ENCODE assay signal across 17 mouse cellular contexts in the genomic region with DNA sequence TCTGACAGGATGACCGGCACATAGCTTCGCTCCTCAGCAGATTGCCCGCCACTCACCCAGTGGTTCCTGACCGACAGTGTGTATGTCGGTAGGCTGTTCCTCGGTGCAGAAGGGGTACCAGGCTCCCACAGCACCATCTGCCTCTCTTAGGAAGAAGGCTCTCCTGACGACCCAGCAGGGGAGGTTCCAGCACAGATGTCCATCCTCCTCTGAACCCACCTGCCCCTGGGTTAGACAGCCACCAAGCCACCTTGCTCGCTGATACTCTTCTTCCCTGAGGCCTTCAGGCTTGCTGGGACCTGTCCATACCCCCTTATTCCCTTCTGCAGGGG. TPM values are rescaled to one million over a fixed set of nuclear protein-coding genes. Genes with fewer than 3 reads are reported as not detected.
A peak's percentile ranks its signal among the peaks of the same experiment; 100 is the strongest.
DNase-seq lines count a peak whose midpoint lies in the region; ATAC-seq lines count a peak whose summit lies in the region.
"Had no signal": no experiment of that assay in that cellular context is flagged by ENCODE, and none has a peak within 500 bp of the region (broad histone marks: within the 10 kb centered on the region; RNA-seq: fewer than 3 reads in every experiment).

No protein-coding gene starts in this region.

- H3K9ac ChIP-seq in heart, embryonic 14.5 days (ENCODE audit: low read length): peak overlapping the region; percentile 49; the same call in 1 of the 2 replicates
- H3K9ac ChIP-seq in midbrain, embryonic 15.5 days: no peak overlapping the region
- H3K9ac ChIP-seq: forebrain, embryonic 15.5 days; liver, embryonic 13.5 days; neural tube, embryonic 13.5 days had no signal

- H3K27ac ChIP-seq in heart, embryonic 14.5 days (replicated peaks in 1 of 2; ENCODE audit: control insufficient read depth in 1 of 2, insufficient read depth in 1 of 2, low read depth in 2 of 2, low read length in 2 of 2): peak overlapping the region; percentile 42 to 100
- H3K27ac ChIP-seq in midbrain, embryonic 10.5 days (replicated peaks): peak overlapping the region; percentile 81
- H3K27ac ChIP-seq in midbrain, embryonic 15.5 days: no peak overlapping the region
- H3K27ac ChIP-seq: forebrain, embryonic 15.5 days; kidney, postnatal 0 days; liver, embryonic 13.5 days; neural tube, embryonic 13.5 days had no signal

- peak overlapping the region; percentile 31; the same call in 1 of the 2 replicates for H3K4me2 ChIP-seq in heart, embryonic 14.5 days (ENCODE audit: low read length)
- no peak overlapping the region for H3K4me2 ChIP-seq in midbrain, embryonic 15.5 days
- H3K4me2 ChIP-seq: forebrain, embryonic 15.5 days; liver, embryonic 13.5 days; neural tube, embryonic 13.5 days had no signal

- peaks cover 89 to 98% of the 10 kb centered on the region in 2 experiments for H3K4me1 ChIP-seq in heart, embryonic 14.5 days (ENCODE audit: control insufficient read depth in 2 of 2, insufficient read depth in 2 of 2, low read length in 2 of 2)
- H3K4me1 ChIP-seq in midbrain, embryonic 10.5 days: peaks cover 57% of the 10 kb centered on the region
- peaks cover 13% of the 10 kb centered on the region for H3K4me1 ChIP-seq in midbrain, embryonic 15.5 days

- 46% methylated on average over 8 of the region's 8 CpGs for WGBS in heart, embryonic 14.5 days
- 76% methylated on average over 8 of the region's 8 CpGs for WGBS in midbrain, embryonic 10.5 days
- WGBS in midbrain, embryonic 15.5 days: 81% methylated on average over 8 of the region's 8 CpGs

- peak; percentile 69 for DNase-seq in cerebellum, adult 9-11 months
- no peak for DNase-seq in cerebellum, adult 9-10 months
- no peak for DNase-seq in heart, adult 11 months
- DNase-seq in midbrain, embryonic 10.5 days (ENCODE audit: low spot score): no peak
- no peak for DNase-seq in ovary, postnatal 14 days (ENCODE audit: low spot score)
- no peak for DNase-seq in kidney, adult 8-10 months
- DNase-seq: adrenal gland, adult 8-10 months; left cerebral cortex, postnatal 4 days; liver, embryonic 13.5 days; right cerebral cortex, postnatal 14 days had no signal

- no peaks in the 10 kb centered on the region for H3K9me3 ChIP-seq in heart, embryonic 14.5 days (ENCODE audit: control insufficient read depth, low read length)
- H3K9me3 ChIP-seq in midbrain, embryonic 10.5 days (replicated peaks): no peaks in the 10 kb centered on the region
- H3K9me3 ChIP-seq in midbrain, embryonic 15.5 days: no peaks in the 10 kb centered on the region
- H3K9me3 ChIP-seq: forebrain, embryonic 15.5 days; liver, embryonic 13.5 days; neural tube, embryonic 13.5 days had no signal

- 0 out of 2 replicates have a peak, but pooled peaks cover 3% of the 10 kb centered on the region for H3K36me3 ChIP-seq in heart, embryonic 14.5 days (ENCODE audit: control insufficient read depth, insufficient read depth, low read length)
- no peaks in the 10 kb centered on the region for H3K36me3 ChIP-seq in midbrain, embryonic 10.5 days
- H3K36me3 ChIP-seq in midbrain, embryonic 15.5 days (replicated peaks): no peaks in the 10 kb centered on the region
- H3K36me3 ChIP-seq: forebrain, embryonic 15.5 days; liver, embryonic 13.5 days; neural tube, embryonic 13.5 days had no signal

- no peaks in the 10 kb centered on the region for H3K27me3 ChIP-seq in heart, embryonic 14.5 days (ENCODE audit: control insufficient read depth, insufficient read depth, low read length)
- H3K27me3 ChIP-seq in midbrain, embryonic 10.5 days (ENCODE audit: low read depth, poor library complexity, severe bottlenecking): peaks cover 85% of the 10 kb centered on the region
- no peaks in the 10 kb centered on the region; the same call in 1 of the 2 replicates for H3K27me3 ChIP-seq in midbrain, embryonic 15.5 days (replicated peaks)
- H3K27me3 ChIP-seq: forebrain, embryonic 15.5 days had no signal

- no peak overlapping the region for H3K4me3 ChIP-seq in heart, embryonic 14.5 days (ENCODE audit: control insufficient read depth in 1 of 2, insufficient read depth in 1 of 2, low read depth in 1 of 2, low read length in 2 of 2)
- no peak overlapping the region for H3K4me3 ChIP-seq in midbrain, embryonic 10.5 days
- H3K4me3 ChIP-seq in midbrain, embryonic 15.5 days: no peak overlapping the region
- H3K4me3 ChIP-seq: erythroblast, embryonic 14.5 days; forebrain, embryonic 15.5 days; liver, embryonic 13.5 days; neural tube, embryonic 13.5 days had no signal

- ATAC-seq in heart, embryonic 14.5 days (ENCODE audit: insufficient number of reproducible peaks, insufficient read depth, low FRiP score, low read depth): no peak
- ATAC-seq in midbrain, embryonic 15.5 days (replicated peaks): no peak
- ATAC-seq: forebrain, embryonic 15.5 days; inflammation-experienced regulatory T-cells, adult 6 months had no signal

RNA-seq across cellular contexts. Expression of a gene that starts 25.2 kb away (rescaled TPM):
- polyA plus RNA-seq in heart, embryonic 14.5 days (2014; fragmentation: Nextera tagmentation; extraction: Ambion mirVana): 11.5 and 13.3 TPM in 2 replicates
- 2.7 and 3.2 TPM in 2 replicates for polyA plus RNA-seq in midbrain, embryonic 10.5 days (2016; fragmentation: Nextera tagmentation; extraction: Ambion mirVana)
- polyA plus RNA-seq in midbrain, embryonic 15.5 days (2015; fragmentation: Nextera tagmentation; extraction: Ambion mirVana): 2.8 and 2.9 TPM in 2 replicates
- polyA plus RNA-seq: erythroblast, embryonic 14.5 days had no signal

RNA-seq across cellular contexts. Expression of a gene that starts 53.6 kb away (rescaled TPM):
- 4.4 and 4.5 TPM in 2 replicates for polyA plus RNA-seq in heart, embryonic 14.5 days (2014; fragmentation: Nextera tagmentation; extraction: Ambion mirVana)
- 8.4 and 12.8 TPM in 2 replicates for polyA plus RNA-seq in midbrain, embryonic 10.5 days (2016; fragmentation: Nextera tagmentation; extraction: Ambion mirVana)
- polyA plus RNA-seq in midbrain, embryonic 15.5 days (2015; fragmentation: Nextera tagmentation; extraction: Ambion mirVana): 10.7 and 13.9 TPM in 2 replicates
